Mouse (Mus musculus) cerebellum, adult 8-10 months (tissue): ENCODE results near the gene Pitpna.

Source experiments
- DNase-seq: peaks from one replicate; pipeline ENCODE4 v3.0.0; 2022

Pitpna gene

GRCm38 (mm10) chr11:75565849-75566248 is 22.0 kb upstream of the Pitpna start:
- DNase-seq, result peak; percentile 76

DNA sequence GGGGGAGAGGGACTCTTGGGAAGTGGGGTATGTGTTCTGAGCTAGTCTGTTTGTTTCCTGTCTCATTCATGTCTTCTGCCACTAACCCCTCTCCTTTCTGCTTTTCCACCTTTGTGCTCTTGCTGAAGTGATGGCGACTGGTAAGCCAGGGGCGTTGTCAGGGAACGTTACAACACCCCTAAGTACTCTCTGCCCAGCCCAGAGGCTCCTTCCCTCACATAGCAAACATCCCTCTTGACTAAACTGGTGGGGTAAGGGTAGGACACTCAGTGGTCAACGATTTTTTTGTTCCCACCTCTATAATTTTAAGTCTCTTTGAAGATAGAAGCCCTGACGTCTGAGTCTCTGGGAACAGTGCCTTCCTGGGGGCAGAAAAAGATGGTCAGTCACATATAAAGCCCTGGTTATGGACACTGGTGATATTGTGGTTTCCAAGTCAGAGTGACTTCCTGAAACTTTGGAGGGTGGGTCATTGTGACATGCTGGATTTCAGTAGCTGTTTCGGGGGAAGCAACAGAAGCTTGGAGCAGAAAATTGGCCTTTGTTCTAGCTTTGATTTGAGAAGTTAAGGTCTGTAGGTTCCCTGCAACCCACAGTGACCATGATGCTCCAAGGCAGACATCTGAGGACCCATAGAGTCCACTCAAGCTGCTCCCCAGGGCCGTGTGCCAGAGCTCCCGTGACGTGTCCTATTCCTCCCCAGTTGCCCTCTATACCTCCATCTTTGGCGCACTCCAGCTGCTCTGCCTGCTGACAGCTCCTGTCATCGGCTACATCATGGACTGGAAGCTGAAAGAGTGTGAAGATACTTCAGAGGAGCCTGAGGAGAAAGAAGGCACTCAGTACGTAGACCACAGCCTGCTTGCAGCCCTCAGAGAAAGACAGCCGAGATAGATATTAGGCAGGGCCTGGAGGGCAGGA is 21.4 kb upstream of the Pitpna start:
- no peak for DNase-seq

DNA sequence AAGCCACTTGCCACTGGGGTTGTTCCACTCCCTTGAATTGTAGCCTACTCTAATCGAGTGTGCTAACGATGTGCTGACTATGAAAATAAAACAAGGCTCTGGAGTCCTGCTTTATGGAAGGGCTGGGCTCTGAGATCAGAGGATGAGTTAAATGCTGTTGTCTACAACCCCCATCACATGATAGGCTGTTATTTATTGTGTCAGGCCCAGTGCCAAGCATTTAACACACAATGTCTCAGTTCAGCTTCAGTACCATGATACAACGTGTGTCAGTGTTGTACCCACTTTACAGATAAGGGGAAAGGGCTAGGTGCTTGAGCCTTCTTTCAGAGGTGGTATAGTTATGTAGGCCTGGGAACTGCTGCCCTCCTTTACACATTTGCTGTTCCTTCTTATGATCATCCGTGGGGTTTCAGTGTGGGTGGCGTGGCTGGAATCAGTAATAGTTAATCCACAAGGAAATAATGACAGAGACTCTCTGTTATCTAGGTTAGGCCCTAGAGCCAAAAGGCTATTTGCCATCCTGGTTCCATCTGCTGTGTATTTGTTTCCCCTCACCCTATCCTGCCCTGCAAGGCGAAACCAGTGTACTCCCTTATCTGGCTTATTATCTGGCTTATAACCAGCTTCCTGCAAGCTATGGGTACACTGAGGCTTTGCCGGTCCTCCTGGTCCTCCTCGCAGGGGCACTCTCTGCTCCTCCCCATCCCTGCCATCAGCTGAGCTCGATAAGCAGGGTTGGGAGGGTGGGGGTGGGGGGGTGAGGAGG is 20.4 kb upstream of the Pitpna start:
- DNase-seq, result peak; percentile 64

GRCm38 (mm10) chr11:75568115-75568511 is 19.8 kb upstream of the Pitpna start:
- no peak for DNase-seq

- DNase-seq, result no peak
Observed at GRCm38 (mm10) chr11:75568962-75569361, 18.9 kb upstream of the Pitpna start.

DNA sequence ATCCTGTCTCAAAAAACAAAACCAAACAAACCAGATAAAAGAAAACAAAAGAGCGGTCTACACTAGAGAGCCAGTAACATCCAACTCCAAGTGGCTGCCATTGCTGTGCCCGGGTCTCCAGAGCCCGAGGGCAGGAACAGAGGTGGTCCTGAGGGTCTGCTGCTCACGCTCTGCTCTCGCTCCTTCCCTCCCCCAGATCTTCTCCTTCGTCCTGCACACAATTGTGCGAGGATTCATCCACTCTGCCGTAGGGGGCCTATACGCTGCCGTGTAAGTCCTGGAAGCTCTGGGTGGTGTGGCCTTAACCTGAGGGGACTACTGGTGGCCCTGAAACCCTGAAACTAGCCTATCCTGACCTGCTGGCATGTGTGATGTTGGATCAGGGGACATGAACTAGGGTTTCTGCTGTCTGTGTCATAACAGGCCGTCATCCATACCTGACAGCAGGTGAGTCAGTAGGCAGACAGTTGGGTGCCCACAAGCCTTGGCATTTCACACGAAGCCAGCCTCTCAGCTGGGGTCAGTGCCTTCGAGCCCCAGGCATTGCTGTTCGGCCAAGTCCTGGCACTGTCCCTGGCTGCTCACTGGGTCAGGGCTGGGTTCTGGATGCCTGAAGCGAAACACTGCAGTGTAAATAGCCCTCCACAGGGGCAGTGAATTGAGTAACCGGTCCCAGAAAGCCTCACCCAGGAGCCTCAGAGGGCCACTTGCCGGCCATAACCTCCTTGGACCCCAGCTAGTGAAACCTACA is 17.3 kb upstream of the Pitpna start:
- DNase-seq, result peak; percentile 86

DNA sequence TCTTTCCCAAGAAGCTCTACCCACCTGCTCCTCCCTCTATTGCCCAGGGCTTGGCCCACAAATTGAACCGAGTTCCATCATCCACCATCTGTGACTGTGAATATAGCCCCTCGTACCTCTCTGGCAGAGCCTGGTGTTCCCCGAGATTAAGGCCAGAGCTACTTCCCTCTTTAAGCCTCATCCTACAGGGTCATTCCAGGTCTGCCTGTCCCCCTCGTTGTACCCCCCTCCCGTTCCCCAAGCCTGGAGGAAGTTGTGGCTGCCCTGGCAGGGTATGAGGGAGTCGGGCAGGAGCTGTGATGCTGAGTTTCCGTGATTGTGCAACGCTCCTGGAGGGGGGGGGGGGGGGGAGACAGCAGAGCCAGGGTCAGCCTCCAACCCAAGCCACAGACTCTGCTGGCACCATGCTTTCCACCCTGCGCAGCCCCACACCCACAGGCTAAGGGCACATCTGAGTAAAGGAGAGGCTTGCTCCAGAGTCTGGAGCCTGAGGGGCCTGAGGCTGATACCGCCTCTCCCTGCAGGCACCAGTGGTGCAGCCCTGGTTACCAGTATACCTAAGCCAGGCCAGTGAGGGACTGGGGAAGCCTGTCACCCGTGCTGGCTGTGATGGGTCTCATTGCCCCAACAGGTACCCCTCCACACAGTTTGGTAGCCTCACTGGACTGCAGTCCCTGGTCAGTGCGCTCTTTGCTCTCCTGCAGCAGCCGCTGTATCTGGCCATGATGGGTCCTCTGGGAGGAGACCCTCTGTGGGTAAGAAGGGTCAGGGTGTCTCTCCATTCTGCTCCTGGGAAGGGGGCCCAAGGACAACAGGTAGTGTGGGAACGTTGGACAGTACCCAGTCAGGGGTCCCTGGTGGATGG is 16.5 kb upstream of the Pitpna start:
- no peak for DNase-seq

GRCm38 (mm10) chr11:75572301-75572791 is 15.6 kb upstream of the Pitpna start:
- no peak for DNase-seq

DNA sequence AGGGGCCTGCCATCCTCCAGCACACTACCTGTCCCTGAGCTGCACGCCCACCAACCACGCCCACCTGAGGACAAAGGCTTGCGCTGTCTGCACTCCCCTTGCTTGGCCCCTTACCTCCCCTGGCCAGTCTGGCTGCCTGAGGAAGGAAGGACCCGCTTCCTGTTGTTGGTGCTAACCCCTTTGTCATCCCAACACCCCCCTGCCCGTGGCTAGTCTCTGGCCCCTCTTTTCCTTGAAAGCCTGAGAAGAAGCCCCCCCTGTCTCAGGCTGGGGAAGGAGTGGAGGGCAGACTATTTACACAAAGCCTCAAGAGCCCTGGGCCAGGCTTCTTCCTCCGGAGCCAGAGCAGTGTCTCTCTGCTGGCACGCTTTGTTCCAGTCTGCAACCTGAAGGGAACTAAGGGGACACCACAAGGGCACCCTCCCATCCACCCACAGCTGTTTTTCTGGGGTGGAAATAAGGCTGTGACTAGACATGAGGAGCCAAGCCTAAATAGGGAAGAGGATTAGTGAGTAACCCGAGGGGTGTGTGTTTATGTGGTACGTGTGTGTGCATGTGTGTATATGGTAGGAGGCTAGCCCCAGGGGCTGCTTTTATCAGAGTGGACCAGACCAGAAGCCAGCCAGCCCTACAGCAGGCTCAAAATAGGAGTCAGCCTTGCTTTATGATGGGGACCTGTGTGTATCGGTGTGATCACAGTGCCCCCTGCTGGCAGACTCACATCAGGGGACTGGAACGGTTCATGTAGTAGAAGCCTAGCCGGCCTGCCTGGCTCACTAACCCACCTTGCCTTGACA is 14.8 kb upstream of the Pitpna start:
- peak; percentile 95 for DNase-seq

- DNase-seq, result no peak
Observed at GRCm38 (mm10) chr11:75574378-75575123, 13.3 kb upstream of the Pitpna start.

DNA sequence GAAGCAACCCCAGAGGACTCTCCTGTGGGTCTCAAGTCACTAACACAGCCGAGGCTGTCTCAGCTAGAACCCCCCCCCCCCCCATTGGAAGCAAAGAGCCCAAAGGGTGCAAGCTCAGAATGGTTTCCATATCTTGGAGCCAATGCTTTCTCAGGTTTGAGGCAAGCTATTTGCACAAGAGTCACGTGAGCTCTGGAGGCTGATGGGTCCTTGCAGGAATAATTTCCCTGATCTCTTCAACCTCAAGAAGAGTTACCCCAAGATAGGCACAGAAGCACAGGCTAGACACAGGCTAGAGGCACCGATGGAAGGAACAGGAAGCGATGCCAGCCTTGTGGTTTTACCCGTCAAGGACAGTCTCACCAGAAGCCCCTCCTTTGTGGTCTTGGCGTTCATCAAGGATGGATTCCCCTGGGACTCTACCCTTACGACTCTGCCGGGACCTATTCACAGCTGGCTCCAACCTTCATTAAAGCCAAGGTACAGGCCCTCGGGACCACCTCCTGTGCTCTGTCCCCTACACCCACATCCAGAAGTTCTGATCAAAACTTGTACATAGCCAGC is 12.3 kb upstream of the Pitpna start:
- no peak for DNase-seq

DNA sequence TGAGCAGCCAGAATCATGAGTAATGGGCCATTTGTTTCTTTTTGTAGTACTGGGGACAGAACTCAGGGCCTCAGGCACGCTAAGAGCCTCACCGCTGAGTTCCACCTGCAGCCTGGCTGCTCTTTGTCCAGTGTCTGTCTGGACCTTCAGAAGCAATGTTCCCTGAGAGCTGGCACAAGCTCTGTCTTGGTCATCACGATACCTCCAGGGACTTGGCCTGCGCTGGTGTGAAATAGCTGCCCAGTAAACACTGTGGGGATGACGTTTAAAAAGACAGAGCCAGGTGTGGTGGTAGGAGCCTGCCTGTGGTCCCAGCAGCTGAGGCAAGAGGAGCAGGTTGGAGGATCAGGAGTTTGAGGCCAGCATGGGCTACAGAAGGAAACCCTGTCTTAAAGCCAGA is 9.3 kb upstream of the Pitpna start:
- no peak for DNase-seq

GRCm38 (mm10) chr11:75581495-75582149 is 6.3 kb upstream of the Pitpna start:
- DNase-seq, result no peak

DNA sequence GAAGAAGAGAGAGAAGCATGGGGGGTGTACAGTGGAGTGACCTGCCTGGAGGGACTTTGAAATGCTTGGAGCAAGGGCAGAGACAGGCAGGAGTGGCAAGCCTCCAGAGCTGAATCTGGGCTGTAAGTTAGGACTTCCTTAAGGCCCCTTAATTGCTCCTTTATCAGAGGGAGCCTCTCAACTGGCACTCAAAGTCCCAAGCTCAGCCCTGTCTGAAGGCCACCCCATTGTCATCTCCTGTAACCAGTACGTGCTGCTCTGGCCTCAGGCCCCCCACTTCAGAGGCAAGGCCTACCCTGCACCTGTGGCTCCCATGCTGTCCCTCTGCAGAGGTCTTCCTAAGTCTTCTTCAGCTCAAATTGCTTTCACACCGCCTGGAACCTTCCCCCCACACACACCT is 4.4 kb upstream of the Pitpna start:
- DNase-seq, result no peak

- DNase-seq, result no peak
Observed at GRCm38 (mm10) chr11:75585061-75585460, 2.8 kb upstream of the Pitpna start.

GRCm38 (mm10) chr11:75585978-75586377 is 1.9 kb upstream of the Pitpna start:
- no peak for DNase-seq

GRCm38 (mm10) chr11:75586963-75587362 is 934 bp upstream of the Pitpna start:
- no peak for DNase-seq

GRCm38 (mm10) chr11:75588285-75588941 is 516 bp downstream of the Pitpna start:
- no peak for DNase-seq

- DNase-seq, result no peak
Observed at GRCm38 (mm10) chr11:75592612-75593011, 4.7 kb downstream of the Pitpna start.
